Mouse (Mus musculus) liver, embryonic 14.5 days (tissue): ENCODE results near the gene Rsrp1.

Experiments used
- CTCF ChIP-seq: IDR thresholded peaks from 2 replicates; pipeline ENCODE4 v1.5.1; 2016; ENCODE audit warnings: antibody characterized with exemption, low read depth, control low read depth
- EP300 ChIP-seq: IDR thresholded peaks from 2 replicates; pipeline ENCODE4 v1.6.1; 2016; ENCODE audit warnings: antibody characterized with exemption, low read depth

GRCm38 (mm10) chr4:134968605-134968976, 45.2 kb downstream of the Rsrp1 start:
- TF ChIP-seq CTCF (no peak), EP300 (no peak)
